Mouse (Mus musculus) liver, embryonic 14.5 days (tissue): ENCODE measurements at regions not wholly inside any gene's neighbourhood (a gene's known extent, or its start where the extent isn't known, plus 50 kb on each side); places are given as distances from the start of the nearest gene placed in this dataset.

Experiments used
- ATAC-seq: fragments of 200-750 bp; cut with Nextera tagmentation; 2 replicates; pipeline ENCODE4 v1.8.0; 2017; ENCODE audit warnings: moderate number of reproducible peaks, mild to moderate bottlenecking, moderate library complexity; ENCODE audit not compliant: insufficient read depth
- DNase-seq, 3 experiments: peaks; one replicate each; pipeline ENCODE4 v3.0.0-alpha.2; 2012 to 2013; ENCODE audit warnings: low read depth in 3 of 3, low spot score in 3 of 3
- H3K27ac ChIP-seq: fragments of 300-500 bp; sonication (generic); 2 replicates; pipeline ENCODE4 v1.5.1; 2014; ENCODE audit warnings: moderate library complexity, mild to moderate bottlenecking, control low read depth, inconsistent platforms
- H3K27me3 ChIP-seq: fragments of 300-500 bp; sonication (generic); 2 replicates; pipeline ENCODE4 v1.6.1; 2014; ENCODE audit warnings: mild to moderate bottlenecking, low read length, moderate library complexity; ENCODE audit not compliant: control insufficient read depth, insufficient read depth
- H3K36me3 ChIP-seq: fragments of 300-500 bp; sonication (generic); replicated peaks from 2 replicates; pipeline ENCODE4 v1.6.1; 2014; ENCODE audit warnings: low read depth; ENCODE audit not compliant: control insufficient read depth, insufficient read depth
- H3K4me1 ChIP-seq, 2 experiments: fragments of 200-500 bp in 1 of 2; fragments of 300-500 bp in 1 of 2; sonication (generic) in 1 of 2; replicated peaks; 2 replicates each; pipeline ENCODE4 v1.6.1; 2012 to 2014; ENCODE audit warnings: antibody characterized with exemption in 1 of 2, inconsistent platforms in 1 of 2, low read length in 1 of 2; ENCODE audit not compliant: control insufficient read depth in 2 of 2, insufficient read depth in 2 of 2
- H3K4me2 ChIP-seq: fragments of 300-500 bp; sonication (generic); 2 replicates; pipeline ENCODE4 v1.6.1; 2014; ENCODE audit warnings: low read depth, mild to moderate bottlenecking, control low read depth, moderate library complexity
- H3K4me3 ChIP-seq, 2 experiments: fragments of 200-500 bp in 1 of 2; fragments of 300-500 bp in 1 of 2; sonication (generic) in 1 of 2; 2 replicates each; pipeline ENCODE4 v1.5.1; 2012 to 2014; ENCODE audit warnings: low read depth in 2 of 2, low read length in 2 of 2, mild to moderate bottlenecking in 2 of 2, control low read depth in 1 of 2, inconsistent platforms in 1 of 2, moderate library complexity in 1 of 2; ENCODE audit not compliant: insufficient read depth in 1 of 2
- H3K9ac ChIP-seq: fragments of 300-500 bp; sonication (generic); replicated peaks from 2 replicates; pipeline ENCODE4 v1.6.1; 2014; ENCODE audit warnings: mild to moderate bottlenecking, control low read depth, moderate library complexity
- H3K9me3 ChIP-seq: fragments of 300-500 bp; sonication (generic); 2 replicates; pipeline ENCODE4 v1.6.1; 2016; ENCODE audit warnings: low read length, mixed read lengths; ENCODE audit not compliant: control insufficient read depth
- CTCF ChIP-seq: IDR thresholded peaks from 2 replicates; pipeline ENCODE4 v1.5.1; 2016; ENCODE audit warnings: antibody characterized with exemption, low read depth, control low read depth
- EP300 ChIP-seq: IDR thresholded peaks from 2 replicates; pipeline ENCODE4 v1.6.1; 2016; ENCODE audit warnings: antibody characterized with exemption, low read depth
- WGBS: fragments of 180-500 bp; shearing (Covaris S2); extraction: QIAGEN DNeasy Blood & Tissue Kit; methylation state at CpG from one replicate; pipeline ENCODE4 v1.1.7; 2014; ENCODE audit not compliant: insufficient replicate concordance; 5-methylcytosine and 5-hydroxymethylcytosine counted together

DNA sequence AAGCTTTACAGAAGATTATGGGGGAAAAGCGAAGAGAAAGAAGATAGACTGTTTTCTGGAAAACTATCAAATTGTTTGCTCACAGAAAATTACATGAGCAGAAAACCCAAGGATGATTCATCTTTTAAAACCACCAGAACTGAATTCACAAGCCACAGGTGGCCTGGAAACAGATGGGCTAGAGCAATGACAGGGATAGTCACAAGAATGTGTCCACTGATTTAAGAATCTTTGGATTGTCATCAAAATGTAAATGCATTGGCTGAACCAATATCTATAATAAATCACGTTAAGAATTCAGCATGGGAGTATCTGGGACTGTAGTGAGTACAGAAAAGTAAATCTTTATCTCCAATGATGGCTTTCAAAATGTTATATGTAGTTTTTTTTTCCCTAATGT lies 602.2 kb downstream of the Ets1 start:
- H3K4me2 ChIP-seq = no peak overlapping the region
- H3K4me1 ChIP-seq = peaks cover 0 to 2% of the 10 kb centered on the region in 2 experiments; a peak in 1 of 4 replicates
- no peak overlapping the region for H3K4me3 ChIP-seq
- WGBS = 48% methylated on average over 2 of the region's 2 CpGs
- no peak overlapping the region for H3K9ac ChIP-seq
- H3K9me3 ChIP-seq = no peaks in the 10 kb centered on the region
- DNase-seq (no peak), ATAC-seq (no peak)
- no peaks in the 10 kb centered on the region for H3K36me3 ChIP-seq
- TF ChIP-seq CTCF (no peak), EP300 (no peak)
- no peak overlapping the region for H3K27ac ChIP-seq
- H3K27me3 ChIP-seq = no peaks in the 10 kb centered on the region

DNA sequence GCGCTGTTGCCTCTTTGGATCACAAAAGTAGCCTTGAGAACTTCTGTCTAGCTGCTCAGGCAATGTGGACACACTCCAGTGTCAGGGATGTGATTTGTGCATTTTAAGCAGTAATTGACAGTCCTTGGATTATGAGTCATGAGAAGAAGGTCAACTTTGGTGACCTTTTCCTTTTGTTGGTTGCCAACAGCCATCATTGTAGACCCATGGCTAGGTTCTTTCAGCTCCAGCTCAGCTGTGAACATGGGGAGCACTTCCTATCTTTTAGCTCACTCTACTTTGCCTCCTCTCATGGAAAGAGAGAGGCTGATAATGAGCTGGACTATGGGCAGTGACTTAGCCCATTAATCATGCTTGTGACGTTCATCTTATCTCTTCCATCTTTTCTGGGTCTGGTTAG lies 602.8 kb downstream of the Ets1 start:
- no peaks in the 10 kb centered on the region for H3K36me3 ChIP-seq
- H3K27ac ChIP-seq = no peak overlapping the region
- H3K4me3 ChIP-seq = no peak overlapping the region
- no peak overlapping the region for H3K4me2 ChIP-seq
- H3K9ac ChIP-seq = no peak overlapping the region
- H3K27me3 ChIP-seq = no peaks in the 10 kb centered on the region
- ATAC-seq = no peak
- 45% methylated on average over 2 of the region's 2 CpGs for WGBS
- H3K9me3 ChIP-seq = no peaks in the 10 kb centered on the region
- no peak for DNase-seq
- H3K4me1 ChIP-seq = peaks cover 0 to 2% of the 10 kb centered on the region in 2 experiments; a peak in 1 of 4 replicates
- TF ChIP-seq EP300 = no peak
- no peak for TF ChIP-seq CTCF

DNA sequence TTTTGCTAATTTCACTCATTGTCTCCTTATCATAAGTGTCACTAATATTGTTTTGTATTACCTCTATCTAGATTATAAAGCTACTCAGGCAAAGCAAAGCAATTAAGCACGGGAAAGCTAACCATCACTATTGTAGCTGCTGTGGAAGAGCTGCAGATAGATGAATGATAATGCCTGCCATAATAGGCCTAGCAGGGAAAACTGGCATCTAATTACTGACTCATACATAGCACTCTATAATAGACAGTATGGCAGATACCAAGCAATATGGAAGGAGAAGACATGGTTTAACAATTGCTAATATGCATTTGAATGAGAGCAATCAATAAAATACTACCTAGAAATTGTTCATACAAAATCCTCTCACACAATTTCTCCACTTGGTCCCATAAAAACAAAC lies 604.5 kb downstream of the Ets1 start:
- Histone ChIP-seq H3K36me3 (no peaks in the 10 kb centered on the region), H3K27ac (no peak overlapping the region), H3K9ac (no peak overlapping the region), H3K4me1 (peaks cover 0 to 2% of the 10 kb centered on the region in 2 experiments; a peak in 1 of 4 replicates), H3K4me3 (no peak overlapping the region), H3K9me3 (no peaks in the 10 kb centered on the region), H3K4me2 (no peak overlapping the region), H3K27me3 (no peaks in the 10 kb centered on the region)
- ATAC-seq = no peak
- 24% methylated on average over 1 of the region's 1 CpGs for WGBS
- DNase-seq = no peak
- no peak for TF ChIP-seq CTCF
- no peak for TF ChIP-seq EP300

DNA sequence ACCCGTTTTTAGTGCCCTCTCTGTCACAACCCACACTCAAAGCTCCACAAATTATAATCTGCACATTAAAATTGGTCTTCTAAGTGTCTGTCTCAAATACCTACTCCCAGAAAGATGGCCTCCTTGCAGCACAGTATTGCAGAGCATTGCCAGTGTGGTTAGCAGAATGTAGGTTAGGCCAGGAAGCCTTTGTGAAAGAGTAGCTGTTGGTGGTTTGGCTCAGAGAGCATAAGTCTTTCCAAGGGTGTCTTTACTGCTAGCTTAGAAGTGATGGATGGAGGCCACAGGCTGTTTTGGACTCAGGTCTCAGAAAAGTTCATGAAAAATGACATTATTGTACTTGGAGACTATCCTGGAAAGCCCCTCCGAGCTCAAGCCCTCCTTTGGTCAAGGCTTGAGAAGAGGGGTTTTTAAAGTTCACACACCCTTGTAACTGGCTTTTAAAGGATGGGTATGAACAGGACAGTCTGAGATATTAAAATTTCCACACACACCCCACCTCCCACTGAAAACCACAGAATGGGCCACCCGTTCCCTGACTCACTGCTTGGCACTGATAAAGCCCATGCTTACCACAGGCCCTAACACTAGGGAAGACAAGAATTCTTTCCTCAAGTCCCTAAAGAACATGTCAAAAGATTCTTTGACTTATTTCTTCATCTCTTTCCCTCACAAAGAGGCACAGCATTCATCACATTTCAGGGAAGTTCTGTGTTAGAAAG lies 605.1 kb downstream of the Ets1 start:
- no peak for ATAC-seq
- DNase-seq = no peak
- H3K36me3 ChIP-seq = no peaks in the 10 kb centered on the region
- H3K4me3 ChIP-seq = no peak overlapping the region
- no peaks in the 10 kb centered on the region for H3K9me3 ChIP-seq
- H3K27ac ChIP-seq = no peak overlapping the region
- no peak overlapping the region for H3K4me2 ChIP-seq
- WGBS = 23% methylated on average over 3 of the region's 3 CpGs
- peaks cover 0 to 2% of the 10 kb centered on the region in 2 experiments; a peak in 1 of 4 replicates for H3K4me1 ChIP-seq
- TF ChIP-seq CTCF (no peak), EP300 (no peak)
- H3K27me3 ChIP-seq = no peaks in the 10 kb centered on the region
- no peak overlapping the region for H3K9ac ChIP-seq

DNA sequence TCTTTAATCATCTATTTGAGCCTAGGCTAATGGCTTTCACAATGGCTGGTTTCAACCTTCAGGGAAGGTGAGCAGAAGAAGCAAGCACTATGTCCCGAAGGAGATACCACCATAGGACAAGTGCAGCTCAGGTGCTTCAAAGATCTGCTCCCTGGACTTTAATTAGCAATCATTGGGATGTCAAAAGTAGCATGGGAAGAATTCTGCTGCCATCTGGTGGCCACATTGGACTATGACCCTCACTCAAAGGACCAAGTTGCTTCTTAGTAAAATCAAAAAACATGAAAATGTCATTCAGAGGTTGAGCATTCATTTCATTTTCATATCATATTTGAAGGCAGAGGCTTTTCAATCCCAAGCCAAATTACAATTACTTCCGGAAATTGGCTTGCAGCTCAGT lies 610.9 kb downstream of the Ets1 start:
- no peak overlapping the region for H3K9ac ChIP-seq
- no peaks in the 10 kb centered on the region for H3K9me3 ChIP-seq
- H3K4me1 ChIP-seq = no peaks in the 10 kb centered on the region
- no peaks in the 10 kb centered on the region for H3K36me3 ChIP-seq
- H3K4me2 ChIP-seq = no peak overlapping the region
- H3K27me3 ChIP-seq = no peaks in the 10 kb centered on the region
- no peak overlapping the region for H3K27ac ChIP-seq
- DNase-seq = peak in 1 of 3 experiments; percentile 4
- TF ChIP-seq EP300 = no peak
- TF ChIP-seq CTCF = peak; percentile 64
- no peak overlapping the region for H3K4me3 ChIP-seq
- WGBS = 17% methylated on average over 2 of the region's 2 CpGs
- no peak for ATAC-seq
